Mouse (Mus musculus): ENCODE results near the gene Raf1. TPM values are rescaled to one million over a fixed set of nuclear protein-coding genes. Genes with fewer than 3 reads are reported as not detected.

Raf1 gene
- polyA plus RNA-seq, 1 experiment = 209 TPM

DNA sequence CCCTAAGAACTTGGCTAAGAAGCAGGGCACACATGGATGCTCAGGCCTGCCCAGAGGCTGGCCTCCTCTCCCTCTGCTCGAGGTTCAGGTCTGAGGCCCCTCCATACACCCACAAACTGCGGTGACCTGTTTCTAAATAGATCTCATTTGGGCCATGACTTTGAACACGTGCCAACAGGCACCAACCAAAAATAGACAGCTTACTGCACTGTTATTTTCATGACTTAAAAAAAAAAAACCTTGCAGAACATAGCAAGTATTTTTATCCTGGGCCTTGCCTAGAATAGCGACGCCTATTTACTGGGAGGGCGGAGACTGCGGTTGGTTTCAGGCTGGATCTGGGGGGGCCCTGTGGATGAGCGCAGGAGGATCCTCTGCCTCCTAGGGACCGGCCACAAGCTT is 18.0 kb upstream of the Raf1 start:
- no peak overlapping the region for H3K4me3 ChIP-seq (ENCODE audit: control insufficient read depth, insufficient read depth, low read length)
- 27% methylated on average over 9 of the region's 9 CpGs for WGBS
- DNase-seq = no peak
- H3K27me3 ChIP-seq (ENCODE audit: control insufficient read depth, insufficient read depth, low read length) = no peaks in the 10 kb centered on the region
- no peak for TF ChIP-seq CTCF (IDR thresholded peaks at IDR 0.05; ENCODE audit: borderline replicate concordance, control insufficient read depth, extremely low read depth, insufficient read depth, low read length, poor library complexity)
- TF ChIP-seq POLR2A (IDR thresholded peaks at IDR 0.05; ENCODE audit: control insufficient read depth, extremely low read depth, insufficient read depth, low read length, poor library complexity) = no peak
- H3K27ac ChIP-seq (ENCODE audit: control insufficient read depth, insufficient read depth, low read length) = no peak overlapping the region
- H3K36me3 ChIP-seq (ENCODE audit: control insufficient read depth, insufficient read depth, low read length) = no peaks in the 10 kb centered on the region
- H3K4me1 ChIP-seq (replicated peaks; ENCODE audit: control insufficient read depth, insufficient read depth, low read length) = peaks cover 19% of the 10 kb centered on the region

DNA sequence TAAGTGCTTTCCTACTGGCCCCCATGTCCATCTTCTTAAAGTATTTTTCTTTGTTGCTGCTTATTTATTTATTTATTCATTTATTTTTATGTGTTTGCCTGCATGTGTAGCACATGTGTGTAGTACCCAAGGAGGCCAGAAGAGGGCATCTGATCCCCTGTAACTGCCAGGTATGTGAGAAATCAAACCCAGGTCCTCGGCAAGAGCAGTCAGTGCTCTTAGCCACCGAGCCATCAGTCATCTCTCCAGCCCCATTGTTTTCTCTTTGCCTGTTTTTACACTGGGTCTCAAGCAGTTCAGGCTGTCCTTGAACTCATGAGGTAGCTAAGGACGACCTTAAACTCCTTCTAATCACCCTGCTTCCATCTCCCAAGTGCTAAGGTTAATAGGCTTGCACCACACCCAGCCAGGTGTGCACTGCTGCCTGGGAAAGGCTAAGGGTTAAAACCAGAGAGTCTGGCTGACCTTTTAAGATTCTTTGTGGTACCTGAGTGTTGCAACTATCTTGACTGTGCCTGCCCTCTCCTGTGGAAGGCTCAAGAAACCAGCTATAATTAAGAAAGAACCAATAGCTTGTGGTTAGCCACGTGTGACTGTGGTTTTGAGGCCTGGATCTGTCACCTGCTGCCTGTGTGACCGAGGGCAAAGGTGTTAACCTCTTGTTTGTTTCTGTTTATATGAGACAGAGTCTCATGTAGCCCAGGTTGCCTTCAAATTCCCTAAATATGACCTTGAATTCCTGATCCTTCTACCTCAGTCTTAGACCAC is 16.7 kb upstream of the Raf1 start:
- peaks cover 19% of the 10 kb centered on the region for H3K4me1 ChIP-seq (replicated peaks; ENCODE audit: control insufficient read depth, insufficient read depth, low read length)
- H3K27me3 ChIP-seq (ENCODE audit: control insufficient read depth, insufficient read depth, low read length) = no peaks in the 10 kb centered on the region
- WGBS = 48% methylated on average over 5 of the region's 5 CpGs
- H3K4me3 ChIP-seq (ENCODE audit: control insufficient read depth, insufficient read depth, low read length) = no peak overlapping the region
- peak; percentile 27 for DNase-seq
- TF ChIP-seq CTCF (IDR thresholded peaks at IDR 0.05; ENCODE audit: borderline replicate concordance, control insufficient read depth, extremely low read depth, insufficient read depth, low read length, poor library complexity) (no peak), POLR2A (IDR thresholded peaks at IDR 0.05; ENCODE audit: control insufficient read depth, extremely low read depth, insufficient read depth, low read length, poor library complexity) (no peak)
- 0 out of 2 replicates have a peak overlapping the region, but pooled peaks have one; percentile 7 for H3K27ac ChIP-seq (ENCODE audit: control insufficient read depth, insufficient read depth, low read length)
- H3K36me3 ChIP-seq (ENCODE audit: control insufficient read depth, insufficient read depth, low read length) = no peaks in the 10 kb centered on the region

DNA sequence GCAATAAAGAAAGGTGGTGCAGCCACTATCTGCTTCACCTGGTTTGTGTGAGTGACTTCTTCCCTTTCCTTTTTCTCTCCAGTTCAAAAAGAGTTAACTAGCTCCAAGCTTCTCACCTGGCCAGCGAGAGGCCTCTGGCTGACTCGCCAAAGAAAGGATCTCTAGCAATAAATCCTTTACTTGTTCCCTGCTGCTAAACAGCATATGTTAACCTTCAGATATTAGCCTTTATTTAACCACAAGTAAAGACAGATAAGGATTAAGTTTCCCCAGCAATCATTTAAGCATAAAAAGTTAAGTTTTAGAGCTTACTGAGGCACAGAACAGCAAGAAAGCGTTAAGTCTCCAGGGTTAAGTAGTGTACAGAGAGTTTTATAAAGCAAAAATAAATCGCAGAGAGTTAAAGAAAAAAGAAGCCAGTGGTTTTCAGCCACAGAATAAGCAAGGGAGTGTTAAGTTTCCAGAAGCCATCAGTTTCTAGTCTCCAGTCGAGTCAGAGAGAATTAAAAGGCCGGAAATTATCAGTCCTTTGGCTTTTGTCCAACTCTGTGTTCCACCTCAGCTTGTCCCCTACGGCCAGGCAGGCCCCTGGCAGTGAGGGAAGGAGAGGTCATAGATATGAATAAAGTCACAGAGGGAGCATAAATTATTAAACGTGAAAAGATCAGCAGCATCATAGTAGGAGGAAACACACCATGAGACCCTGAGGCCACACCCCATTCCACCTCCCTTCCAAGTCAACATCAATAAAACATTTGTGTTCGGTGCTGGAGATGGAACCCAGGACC is 15.9 kb upstream of the Raf1 start:
- Histone ChIP-seq H3K4me3 (ENCODE audit: control insufficient read depth, insufficient read depth, low read length) (no peak overlapping the region), H3K4me1 (replicated peaks; ENCODE audit: control insufficient read depth, insufficient read depth, low read length) (peaks cover 15% of the 10 kb centered on the region), H3K27ac (ENCODE audit: control insufficient read depth, insufficient read depth, low read length) (no peak overlapping the region), H3K36me3 (ENCODE audit: control insufficient read depth, insufficient read depth, low read length) (no peaks in the 10 kb centered on the region), H3K27me3 (ENCODE audit: control insufficient read depth, insufficient read depth, low read length) (no peaks in the 10 kb centered on the region)
- no peak for TF ChIP-seq CTCF (IDR thresholded peaks at IDR 0.05; ENCODE audit: borderline replicate concordance, control insufficient read depth, extremely low read depth, insufficient read depth, low read length, poor library complexity)
- no peak for DNase-seq
- 92% methylated on average over 9 of the region's 9 CpGs for WGBS

DNA sequence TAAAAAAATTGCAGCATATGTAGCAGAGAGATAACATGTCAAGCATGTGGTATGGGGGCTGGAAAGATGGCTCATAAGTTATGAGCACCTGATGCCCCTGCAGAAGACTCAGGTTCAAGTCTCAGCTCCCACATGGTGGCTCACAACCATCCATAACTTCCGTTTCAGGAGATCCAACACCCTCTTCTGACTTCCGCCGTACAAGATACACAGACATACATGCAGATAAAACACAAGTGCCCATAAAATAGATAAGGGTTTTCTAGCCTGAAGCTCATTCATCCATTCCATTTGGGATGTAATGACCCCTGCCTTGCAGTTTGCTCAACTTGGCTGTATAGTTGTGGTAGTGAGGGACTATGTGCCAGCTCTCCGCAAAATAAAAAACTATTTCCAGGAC is 13.7 kb upstream of the Raf1 start:
- no peak for DNase-seq
- Histone ChIP-seq H3K4me3 (ENCODE audit: control insufficient read depth, insufficient read depth, low read length) (no peak overlapping the region), H3K27me3 (ENCODE audit: control insufficient read depth, insufficient read depth, low read length) (no peaks in the 10 kb centered on the region), H3K27ac (ENCODE audit: control insufficient read depth, insufficient read depth, low read length) (no peak overlapping the region), H3K36me3 (ENCODE audit: control insufficient read depth, insufficient read depth, low read length) (no peaks in the 10 kb centered on the region), H3K4me1 (replicated peaks; ENCODE audit: control insufficient read depth, insufficient read depth, low read length) (peaks cover 17% of the 10 kb centered on the region)
- 96% methylated on average over 4 of the region's 4 CpGs for WGBS
- TF ChIP-seq CTCF (IDR thresholded peaks at IDR 0.05; ENCODE audit: borderline replicate concordance, control insufficient read depth, extremely low read depth, insufficient read depth, low read length, poor library complexity) (no peak), POLR2A (IDR thresholded peaks at IDR 0.05; ENCODE audit: control insufficient read depth, extremely low read depth, insufficient read depth, low read length, poor library complexity) (no peak)

DNA sequence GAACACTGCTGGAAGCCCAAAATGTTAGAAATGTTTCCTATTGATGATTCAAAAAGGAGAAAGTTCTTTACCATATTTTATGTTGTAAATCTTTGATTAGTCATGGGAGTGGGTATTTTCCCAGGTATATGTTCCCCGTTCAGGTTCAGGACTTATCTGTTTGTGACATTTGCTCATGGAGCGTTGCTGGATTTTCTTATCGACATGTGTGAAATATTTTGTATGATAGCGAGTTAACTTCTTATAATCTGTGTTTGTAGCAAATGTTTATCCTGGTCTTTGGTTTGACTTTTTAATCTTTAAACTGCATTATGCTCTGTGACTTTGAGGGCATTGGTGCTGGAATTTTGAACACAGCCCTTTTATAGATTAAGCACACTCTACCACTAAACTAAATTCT is 12.2 kb upstream of the Raf1 start:
- no peak for DNase-seq
- 94% methylated on average over 4 of the region's 4 CpGs for WGBS
- Histone ChIP-seq H3K4me1 (replicated peaks; ENCODE audit: control insufficient read depth, insufficient read depth, low read length) (peaks cover 8% of the 10 kb centered on the region), H3K27me3 (ENCODE audit: control insufficient read depth, insufficient read depth, low read length) (no peaks in the 10 kb centered on the region), H3K4me3 (ENCODE audit: control insufficient read depth, insufficient read depth, low read length) (no peak overlapping the region), H3K27ac (ENCODE audit: control insufficient read depth, insufficient read depth, low read length) (no peak overlapping the region), H3K36me3 (ENCODE audit: control insufficient read depth, insufficient read depth, low read length) (no peaks in the 10 kb centered on the region)
- TF ChIP-seq POLR2A (IDR thresholded peaks at IDR 0.05; ENCODE audit: control insufficient read depth, extremely low read depth, insufficient read depth, low read length, poor library complexity) = no peak
- TF ChIP-seq CTCF (IDR thresholded peaks at IDR 0.05; ENCODE audit: borderline replicate concordance, control insufficient read depth, extremely low read depth, insufficient read depth, low read length, poor library complexity) = no peak

DNA sequence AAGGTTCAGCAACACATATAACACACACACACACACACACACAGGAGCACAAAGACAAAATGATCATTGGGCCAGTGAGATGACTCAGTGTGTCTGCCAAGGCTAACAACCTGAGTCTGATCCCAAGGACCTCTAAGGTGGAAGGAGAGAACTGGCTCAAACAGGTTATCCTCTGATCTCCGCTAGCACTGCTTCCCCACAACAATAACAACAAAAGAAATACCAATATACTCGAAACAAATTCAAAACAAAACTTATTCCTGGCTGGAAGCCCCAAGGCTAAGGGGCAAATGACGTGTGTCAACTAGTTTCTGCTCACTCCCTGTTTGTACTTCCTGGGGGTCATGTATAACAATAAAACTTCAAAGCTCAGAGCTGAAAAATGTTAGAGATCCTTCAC is 11.3 kb upstream of the Raf1 start:
- 85% methylated on average over 3 of the region's 3 CpGs for WGBS
- TF ChIP-seq CTCF (IDR thresholded peaks at IDR 0.05; ENCODE audit: borderline replicate concordance, control insufficient read depth, extremely low read depth, insufficient read depth, low read length, poor library complexity) = no peak
- TF ChIP-seq POLR2A (IDR thresholded peaks at IDR 0.05; ENCODE audit: control insufficient read depth, extremely low read depth, insufficient read depth, low read length, poor library complexity) = no peak
- H3K4me1 ChIP-seq (replicated peaks; ENCODE audit: control insufficient read depth, insufficient read depth, low read length) = 0 out of 2 replicates have a peak, but pooled peaks cover 2% of the 10 kb centered on the region

More for the DNA sequence above, 11.3 kb upstream of the Raf1 start:
- H3K36me3 ChIP-seq (ENCODE audit: control insufficient read depth, insufficient read depth, low read length) = no peaks in the 10 kb centered on the region
- no peak overlapping the region for H3K4me3 ChIP-seq (ENCODE audit: control insufficient read depth, insufficient read depth, low read length)
- no peaks in the 10 kb centered on the region for H3K27me3 ChIP-seq (ENCODE audit: control insufficient read depth, insufficient read depth, low read length)
- H3K27ac ChIP-seq (ENCODE audit: control insufficient read depth, insufficient read depth, low read length) = no peak overlapping the region
- DNase-seq = no peak

All from thymus, adult 2 months (tissue).